Mouse (Mus musculus) neural tube, embryonic 13.5 days (tissue): ENCODE results near the gene Tnpo1. TPM values are rescaled to one million over a fixed set of nuclear protein-coding genes. Genes with fewer than 3 reads are reported as not detected.

Experiments
- ATAC-seq: fragments of 200-750 bp; cut with Nextera tagmentation; 2 replicates; pipeline ENCODE4 v1.8.0; 2017; ENCODE audit warnings: low read depth, mild to moderate bottlenecking, moderate TSS enrichment, moderate library complexity
- H3K27ac ChIP-seq: fragments of 300-500 bp; sonication (generic); replicated peaks from 2 replicates; pipeline ENCODE4 v1.5.1; 2015; ENCODE audit warnings: moderate library complexity, mild to moderate bottlenecking, inconsistent platforms
- H3K27me3 ChIP-seq: fragments of 300-500 bp; sonication (generic); 2 replicates; pipeline ENCODE4 v1.6.1; 2015; ENCODE audit warnings: mild to moderate bottlenecking, inconsistent platforms
- H3K36me3 ChIP-seq: fragments of 300-500 bp; sonication (generic); 2 replicates; pipeline ENCODE4 v1.6.1; 2015; ENCODE audit warnings: mild to moderate bottlenecking, inconsistent platforms
- H3K4me1 ChIP-seq: fragments of 300-500 bp; sonication (generic); replicated peaks from 2 replicates; pipeline ENCODE4 v1.6.1; 2015; ENCODE audit warnings: inconsistent platforms
- H3K4me2 ChIP-seq: fragments of 300-500 bp; sonication (generic); 2 replicates; pipeline ENCODE4 v1.6.1; 2015; ENCODE audit warnings: inconsistent platforms, mild to moderate bottlenecking, moderate library complexity
- H3K4me3 ChIP-seq: fragments of 300-500 bp; sonication (generic); 2 replicates; pipeline ENCODE4 v1.5.1; 2015; ENCODE audit warnings: mild to moderate bottlenecking, inconsistent platforms
- H3K9ac ChIP-seq: fragments of 300-500 bp; sonication (generic); 2 replicates; pipeline ENCODE4 v1.6.1; 2015; ENCODE audit warnings: moderate library complexity, mild to moderate bottlenecking, inconsistent platforms
- H3K9me3 ChIP-seq: fragments of 300-500 bp; sonication (generic); 2 replicates; pipeline ENCODE4 v1.6.1; 2016; ENCODE audit warnings: inconsistent platforms
- WGBS: fragments of 180-500 bp; shearing (Covaris S2); methylation state at CpG from one replicate; pipeline ENCODE4 v1.1.7; 2015; 5-methylcytosine and 5-hydroxymethylcytosine counted together
- polyA plus RNA-seq: library from polyadenylated mRNA; unstranded; fragments of >200 nt; fragmentation: Nextera tagmentation; extraction: Ambion mirVana; gene quantifications from 2 replicates; pipeline ENCODE4 v1.2.1, GENCODE M21; 2015

Tnpo1 gene
- polyA plus RNA-seq, 1 experiment from 2014 or later, result 51.9 TPM

DNA sequence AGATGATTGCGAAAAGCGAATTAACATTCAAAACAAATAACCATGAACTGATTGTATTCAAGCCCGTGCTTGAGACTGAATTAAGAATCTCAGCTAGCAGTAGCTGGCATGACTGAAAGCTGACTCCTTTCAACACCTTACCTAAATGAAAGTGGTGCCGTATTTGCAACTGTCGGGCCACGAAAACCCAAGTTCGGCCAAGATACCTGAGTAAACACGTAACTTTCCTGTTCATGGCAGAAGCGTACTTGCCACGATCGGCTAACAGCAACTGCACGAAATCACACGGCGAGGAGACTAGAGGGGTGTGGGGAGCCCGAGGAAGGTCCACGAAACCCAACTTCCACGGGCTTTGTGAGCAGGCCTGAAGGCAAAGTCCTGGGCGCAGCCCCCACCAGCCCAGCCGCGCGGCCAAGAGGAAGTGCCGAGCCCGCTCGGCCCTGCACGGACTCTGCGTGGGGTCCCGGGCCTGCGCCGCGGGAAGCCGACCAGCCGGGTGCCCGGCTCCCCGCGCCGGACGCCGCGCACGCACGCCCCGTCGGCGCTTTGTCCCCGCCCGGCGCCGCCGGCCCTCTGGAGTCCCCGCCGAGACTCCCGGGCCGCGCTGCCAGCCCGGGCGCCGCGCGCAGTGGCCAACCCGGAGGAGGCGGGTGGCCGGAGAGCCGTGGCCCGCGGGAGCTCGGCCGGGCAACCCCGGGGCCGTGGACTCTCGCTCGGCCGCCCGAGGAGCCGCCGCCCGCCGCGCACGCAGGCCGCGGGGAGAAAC lies 111.7 kb downstream of the Tnpo1 start:
- Histone ChIP-seq H3K27me3 (no peaks in the 10 kb centered on the region), H3K4me1 (peaks cover 23% of the 10 kb centered on the region), H3K36me3 (no peaks in the 10 kb centered on the region), H3K9me3 (no peaks in the 10 kb centered on the region), H3K9ac (peak overlapping the region; percentile 95), H3K4me3 (peak overlapping the region; percentile 93), H3K27ac (peak overlapping the region; percentile 96), H3K4me2 (peak overlapping the region; percentile 69)
- under 1% methylated on average over 59 of the region's 81 CpGs for WGBS
- peak; percentile 66 for ATAC-seq

GRCm38 (mm10) chr13:98813596-98814274 lies 112.4 kb downstream of the Tnpo1 start:
- Histone ChIP-seq H3K36me3 (no peaks in the 10 kb centered on the region), H3K4me2 (peak overlapping the region; percentile 69), H3K4me1 (peaks cover 23% of the 10 kb centered on the region), H3K9ac (peak overlapping the region; percentile 95), H3K27me3 (no peaks in the 10 kb centered on the region), H3K4me3 (peak overlapping the region; percentile 93), H3K27ac (peak overlapping the region; percentile 96; the same call in 1 of the 2 replicates), H3K9me3 (no peaks in the 10 kb centered on the region)
- ATAC-seq, result no peak
- WGBS, result 26% methylated on average over 12 of the region's 12 CpGs

DNA sequence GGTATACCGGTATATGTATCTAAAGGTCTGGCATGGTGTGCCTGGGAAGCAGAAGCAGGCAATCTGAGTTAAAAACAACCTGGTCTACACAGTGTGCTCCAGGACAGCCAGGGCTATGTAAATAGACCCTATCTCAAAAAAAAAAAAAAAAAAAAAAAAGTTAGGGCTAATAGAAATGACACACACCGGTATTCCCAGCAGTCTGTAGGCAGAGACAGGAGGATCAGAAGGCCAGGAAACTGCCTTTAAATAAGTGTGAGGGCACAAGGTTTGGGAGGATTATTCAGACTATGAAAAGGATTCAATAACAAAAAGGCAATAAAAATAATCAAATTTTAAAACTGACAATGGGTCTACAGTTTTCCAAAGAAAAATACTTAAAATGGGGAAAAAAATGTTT lies 113.0 kb downstream of the Tnpo1 start:
- H3K4me3 ChIP-seq, result peak overlapping the region; percentile 93; the same call in 1 of the 2 replicates
- 71% methylated on average over 2 of the region's 2 CpGs for WGBS
- no peak for ATAC-seq
- H3K27ac ChIP-seq, result no peak overlapping the region
- peaks cover 23% of the 10 kb centered on the region for H3K4me1 ChIP-seq
- peak overlapping the region; percentile 69 for H3K4me2 ChIP-seq
- no peaks in the 10 kb centered on the region for H3K9me3 ChIP-seq
- H3K9ac ChIP-seq, result 0 out of 2 replicates have a peak overlapping the region, but pooled peaks have one; percentile 2
- no peaks in the 10 kb centered on the region for H3K36me3 ChIP-seq
- H3K27me3 ChIP-seq, result no peaks in the 10 kb centered on the region

DNA sequence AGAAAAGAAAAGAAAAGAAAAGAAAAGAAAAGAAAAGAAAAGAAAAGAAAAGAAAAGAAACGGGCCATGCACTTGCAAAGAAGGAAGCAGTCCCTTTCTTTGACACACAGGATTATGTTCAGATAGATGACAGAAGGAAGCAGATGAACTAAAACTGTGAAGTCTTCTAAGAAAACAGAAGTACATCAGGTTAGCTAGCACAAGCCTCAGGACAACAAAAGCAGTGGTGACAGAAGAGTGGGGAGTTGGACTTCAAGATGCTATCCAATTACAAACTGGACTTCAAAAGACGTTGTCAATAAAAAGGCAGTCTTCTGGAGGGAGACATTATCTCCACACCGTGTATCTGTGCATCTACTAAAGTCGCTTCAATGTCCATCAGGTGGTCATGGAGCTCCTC lies 113.9 kb downstream of the Tnpo1 start:
- Histone ChIP-seq H3K9me3 (no peaks in the 10 kb centered on the region), H3K4me3 (no peak overlapping the region), H3K9ac (no peak overlapping the region), H3K27ac (no peak overlapping the region), H3K4me1 (peaks cover 23% of the 10 kb centered on the region), H3K27me3 (no peaks in the 10 kb centered on the region), H3K36me3 (no peaks in the 10 kb centered on the region), H3K4me2 (peak overlapping the region; percentile 20; the same call in 1 of the 2 replicates)
- WGBS, result 75% methylated on average over 4 of the region's 4 CpGs
- no peak for ATAC-seq

GRCm38 (mm10) chr13:98810143-98810542 lies 116.0 kb downstream of the Tnpo1 start:
- no peak overlapping the region for H3K4me3 ChIP-seq
- H3K9ac ChIP-seq, result no peak overlapping the region
- no peak overlapping the region for H3K27ac ChIP-seq
- 75% methylated on average over 6 of the region's 6 CpGs for WGBS
- peaks cover 19% of the 10 kb centered on the region for H3K4me1 ChIP-seq
- no peaks in the 10 kb centered on the region for H3K9me3 ChIP-seq
- no peaks in the 10 kb centered on the region for H3K27me3 ChIP-seq
- H3K4me2 ChIP-seq, result no peak overlapping the region
- ATAC-seq, result no peak
- H3K36me3 ChIP-seq, result peaks cover 3% of the 10 kb centered on the region; the same call in 1 of the 2 replicates

- Histone ChIP-seq H3K4me1 (peaks cover 17% of the 10 kb centered on the region), H3K4me2 (no peak overlapping the region), H3K27ac (no peak overlapping the region), H3K36me3 (peaks cover 11% of the 10 kb centered on the region), H3K27me3 (no peaks in the 10 kb centered on the region), H3K4me3 (no peak overlapping the region), H3K9ac (no peak overlapping the region), H3K9me3 (no peaks in the 10 kb centered on the region)
- WGBS, result 89% methylated on average over 1 of the region's 1 CpGs
- no peak for ATAC-seq
Measured at GRCm38 (mm10) chr13:98809087-98809486, 117.1 kb downstream of the Tnpo1 start.

- peaks cover 50% of the 10 kb centered on the region for H3K36me3 ChIP-seq
- peaks cover 8% of the 10 kb centered on the region for H3K9me3 ChIP-seq
- H3K27ac ChIP-seq, result no peak overlapping the region
- no peak overlapping the region for H3K4me2 ChIP-seq
- no peak for ATAC-seq
- H3K27me3 ChIP-seq, result no peaks in the 10 kb centered on the region
- H3K4me3 ChIP-seq, result no peak overlapping the region
- H3K4me1 ChIP-seq, result no peaks in the 10 kb centered on the region
- no peak overlapping the region for H3K9ac ChIP-seq
- 95% methylated on average over 1 of the region's 1 CpGs for WGBS
Measured at GRCm38 (mm10) chr13:98804480-98804879, 121.7 kb downstream of the Tnpo1 start.

GRCm38 (mm10) chr13:98803699-98804098 lies 122.5 kb downstream of the Tnpo1 start:
- no peak for ATAC-seq
- Histone ChIP-seq H3K9ac (no peak overlapping the region), H3K4me3 (no peak overlapping the region), H3K36me3 (peaks cover 58% of the 10 kb centered on the region), H3K4me1 (no peaks in the 10 kb centered on the region), H3K4me2 (no peak overlapping the region), H3K27ac (no peak overlapping the region), H3K27me3 (no peaks in the 10 kb centered on the region), H3K9me3 (peaks cover 8% of the 10 kb centered on the region)
- 91% methylated on average over 4 of the region's 4 CpGs for WGBS

GRCm38 (mm10) chr13:98802957-98803356 lies 123.2 kb downstream of the Tnpo1 start:
- Histone ChIP-seq H3K9ac (no peak overlapping the region), H3K36me3 (peaks cover 60% of the 10 kb centered on the region), H3K4me3 (no peak overlapping the region), H3K27ac (no peak overlapping the region), H3K27me3 (no peaks in the 10 kb centered on the region), H3K9me3 (peaks cover 8% of the 10 kb centered on the region), H3K4me1 (no peaks in the 10 kb centered on the region), H3K4me2 (no peak overlapping the region)
- ATAC-seq, result no peak
- 92% methylated on average over 3 of the region's 3 CpGs for WGBS

- no peak for ATAC-seq
Measured at GRCm38 (mm10) chr13:98795511-98795910, 130.7 kb downstream of the Tnpo1 start.

DNA sequence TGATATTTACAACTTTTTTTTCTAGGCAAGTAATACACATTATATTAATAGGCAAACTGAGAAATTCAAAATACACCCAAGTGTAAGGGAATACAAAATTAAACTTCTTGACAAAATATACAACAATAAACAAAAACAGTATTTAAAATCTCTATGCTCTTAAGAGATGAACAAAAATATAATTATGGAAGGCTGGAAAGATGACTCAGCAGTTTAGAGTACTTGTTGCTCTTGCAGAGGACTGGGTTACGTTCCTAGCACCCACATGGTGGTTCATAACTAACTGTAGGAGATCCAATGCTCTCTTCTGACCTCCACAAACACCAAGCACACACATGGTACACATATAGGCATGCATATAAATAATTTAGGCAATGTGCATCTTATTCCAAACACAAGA lies 133.3 kb downstream of the Tnpo1 start:
- Histone ChIP-seq H3K9me3 (no peaks in the 10 kb centered on the region), H3K4me2 (no peak overlapping the region), H3K36me3 (peaks cover 30% of the 10 kb centered on the region), H3K27me3 (no peaks in the 10 kb centered on the region), H3K9ac (no peak overlapping the region), H3K4me3 (no peak overlapping the region), H3K27ac (no peak overlapping the region), H3K4me1 (no peaks in the 10 kb centered on the region)
- ATAC-seq, result no peak
- WGBS, result 98% methylated on average over 1 of the region's 1 CpGs

More at GRCm38 (mm10) chr13:98795511-98795910, 130.7 kb downstream of the Tnpo1 start:
- H3K27ac ChIP-seq, result no peak overlapping the region
- H3K36me3 ChIP-seq, result peaks cover 43% of the 10 kb centered on the region
- H3K9me3 ChIP-seq, result peaks cover 4% of the 10 kb centered on the region; the same call in 1 of the 2 replicates
- 90% methylated on average over 3 of the region's 3 CpGs for WGBS
- no peaks in the 10 kb centered on the region for H3K27me3 ChIP-seq
- H3K4me1 ChIP-seq, result no peaks in the 10 kb centered on the region
- H3K9ac ChIP-seq, result no peak overlapping the region
- no peak overlapping the region for H3K4me3 ChIP-seq
- no peak overlapping the region for H3K4me2 ChIP-seq

GRCm38 (mm10) chr13:98791693-98792092 lies 134.5 kb downstream of the Tnpo1 start:
- H3K9ac ChIP-seq, result no peak overlapping the region
- H3K4me1 ChIP-seq, result no peaks in the 10 kb centered on the region
- H3K27me3 ChIP-seq, result no peaks in the 10 kb centered on the region
- H3K4me2 ChIP-seq, result no peak overlapping the region
- no peak overlapping the region for H3K4me3 ChIP-seq
- no peaks in the 10 kb centered on the region for H3K9me3 ChIP-seq
- H3K36me3 ChIP-seq, result peaks cover 26% of the 10 kb centered on the region
- no peak overlapping the region for H3K27ac ChIP-seq
- no peak for ATAC-seq
- 94% methylated on average over 1 of the region's 1 CpGs for WGBS
